Mouse (Mus musculus): ENCODE measurements around the gene Mri1. TPM values are rescaled to one million over a fixed set of nuclear protein-coding genes. Genes with fewer than 3 reads are reported as not detected.
A peak's percentile ranks its signal among the peaks of the same experiment; 100 is the strongest.

Gene Mri1
- total RNA-seq, 2 experiments from 2014 or later, result 13.4 to 15.7 TPM

DNA sequence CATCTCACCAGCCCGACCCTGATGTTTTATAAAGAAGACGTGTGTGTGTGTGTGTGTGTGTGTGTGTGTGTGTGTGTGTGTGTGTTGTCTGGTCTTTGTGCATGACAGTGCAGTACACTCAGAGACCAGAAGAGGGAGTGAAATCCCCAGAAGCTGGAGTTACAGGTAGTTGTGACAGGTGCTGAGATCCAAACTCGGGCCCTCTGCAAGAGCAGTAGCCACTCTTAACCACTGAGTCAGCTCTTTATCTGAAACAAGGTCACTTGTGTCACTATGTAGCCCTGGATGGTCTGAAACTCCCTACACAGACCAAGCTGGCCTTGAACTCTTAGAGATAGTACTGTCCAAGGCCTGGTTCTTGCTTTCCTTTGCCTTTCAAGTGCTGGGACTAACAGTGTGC, 50.5 kb downstream of the Mri1 start:
- intact Hi-C loops (cut with DNase I), result no loop called here

DNA sequence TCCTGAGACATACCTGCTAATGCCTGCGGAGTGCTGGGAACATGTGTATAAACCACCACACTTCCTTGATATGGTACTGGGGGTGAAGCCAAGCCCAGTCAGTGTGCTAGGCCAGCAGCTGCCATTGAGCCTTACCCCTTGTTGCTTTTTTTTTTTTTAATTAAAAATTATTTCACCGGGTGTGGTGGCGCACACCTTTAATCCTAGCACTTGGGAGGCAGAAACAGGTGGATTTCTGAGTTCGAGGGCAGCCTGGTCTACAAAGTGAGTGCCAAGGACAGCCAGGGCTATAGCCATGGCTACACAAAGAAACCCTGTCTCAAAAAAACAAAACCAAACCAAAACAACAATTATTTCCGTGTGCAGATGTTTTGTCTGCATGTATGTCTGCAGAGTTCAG, 52.1 kb downstream of the Mri1 start:
- intact Hi-C loops (cut with DNase I), result no loop called here
- DNase-seq (ENCODE audit: low spot score in 2 of 2), result no peak

More for the DNA sequence above, 50.5 kb downstream of the Mri1 start:
- no peak for DNase-seq (ENCODE audit: low spot score in 2 of 2)

DNA sequence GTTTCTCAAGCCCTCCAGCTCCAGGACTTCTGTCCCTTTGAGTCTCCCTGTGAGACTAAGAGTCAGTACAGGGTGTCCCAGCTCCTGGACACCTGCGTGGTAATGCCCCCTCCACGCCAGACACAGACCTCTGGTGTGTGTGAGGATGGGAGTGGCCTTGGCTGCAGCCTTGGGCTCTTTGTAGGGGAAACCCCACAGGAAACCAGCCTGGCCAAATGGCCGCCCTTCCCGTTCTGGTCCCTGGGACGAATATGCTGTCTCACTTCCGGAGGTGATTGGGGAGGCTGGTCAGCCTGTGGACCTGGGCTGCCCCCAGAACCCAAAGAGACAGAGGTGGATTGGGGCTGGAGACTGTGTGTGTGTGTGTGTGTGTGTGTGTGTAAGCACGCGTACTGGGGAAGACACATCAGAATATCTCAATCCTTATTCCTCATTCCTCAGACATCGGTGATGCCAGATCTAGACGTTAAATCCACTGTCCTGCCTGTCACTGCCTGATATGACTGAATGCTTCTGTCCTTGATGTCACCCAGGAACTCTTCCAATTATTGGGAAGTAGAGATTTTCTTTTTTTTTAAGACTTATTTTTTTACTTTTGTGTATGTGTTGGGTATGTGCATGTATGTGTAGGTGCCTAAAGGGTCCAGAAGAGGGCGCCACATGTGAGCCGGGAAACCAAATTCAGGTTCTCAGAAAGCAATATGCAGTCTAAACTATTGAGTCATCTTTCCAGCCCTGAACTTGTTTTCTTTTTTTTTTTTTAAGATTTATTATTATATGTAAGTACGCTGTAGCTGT, 53.0 kb downstream of the Mri1 start:
- intact Hi-C loops (cut with DNase I), result no loop called here
- peak in 1 of 2 experiments; percentile 50 for DNase-seq (ENCODE audit: low spot score in 2 of 2)

DNA sequence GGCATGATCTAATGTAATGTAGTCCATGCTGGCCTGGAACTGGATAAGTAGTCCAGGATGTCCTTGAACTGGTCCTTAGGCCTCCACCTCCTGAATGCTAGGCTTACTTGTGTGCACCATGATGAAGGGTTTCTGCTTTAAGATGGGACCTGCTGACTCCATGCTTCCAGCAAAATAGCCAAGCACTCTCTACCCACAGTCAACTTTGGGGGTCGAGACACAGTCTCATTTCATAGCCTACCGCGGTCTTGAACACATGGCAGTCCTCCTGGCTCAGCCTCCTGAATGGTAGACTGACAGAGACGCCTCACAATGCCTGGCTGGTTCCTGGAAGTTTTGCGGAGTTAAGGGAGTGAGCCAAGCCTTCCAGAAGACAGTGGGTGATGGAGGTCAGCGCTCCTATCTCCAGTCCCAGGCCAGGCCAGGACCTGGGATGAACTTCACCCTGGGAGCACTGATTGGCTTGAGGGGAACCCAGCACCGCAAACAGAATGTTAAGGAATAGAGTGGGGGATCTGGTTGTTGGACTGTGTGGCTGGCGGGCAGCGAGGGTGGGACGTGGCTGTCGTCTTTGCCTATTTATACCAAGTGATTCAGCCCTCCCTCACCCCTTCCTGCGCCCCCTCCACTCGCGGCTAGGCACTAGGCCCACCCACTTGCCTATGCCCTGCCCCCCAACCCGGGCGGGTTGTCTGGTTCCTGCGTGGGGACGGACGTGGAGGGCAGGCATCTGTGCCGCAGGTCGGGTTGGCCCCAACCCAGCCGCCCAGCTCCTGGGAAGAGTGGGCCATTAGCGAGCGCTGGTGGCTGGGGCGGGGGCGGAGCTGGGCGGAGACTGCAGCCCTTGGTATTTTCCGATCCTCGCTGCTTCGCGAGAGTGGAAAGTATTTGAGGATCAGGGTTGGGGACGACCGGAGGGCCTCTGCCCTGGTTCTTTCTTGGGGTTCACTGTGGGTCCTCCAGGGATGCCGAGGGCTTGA, 53.9 kb downstream of the Mri1 start:
- DNase-seq (ENCODE audit: low spot score in 2 of 2), result peak; percentile 70 to 83
- intact Hi-C loops (cut with DNase I), result no loop called here

DNA sequence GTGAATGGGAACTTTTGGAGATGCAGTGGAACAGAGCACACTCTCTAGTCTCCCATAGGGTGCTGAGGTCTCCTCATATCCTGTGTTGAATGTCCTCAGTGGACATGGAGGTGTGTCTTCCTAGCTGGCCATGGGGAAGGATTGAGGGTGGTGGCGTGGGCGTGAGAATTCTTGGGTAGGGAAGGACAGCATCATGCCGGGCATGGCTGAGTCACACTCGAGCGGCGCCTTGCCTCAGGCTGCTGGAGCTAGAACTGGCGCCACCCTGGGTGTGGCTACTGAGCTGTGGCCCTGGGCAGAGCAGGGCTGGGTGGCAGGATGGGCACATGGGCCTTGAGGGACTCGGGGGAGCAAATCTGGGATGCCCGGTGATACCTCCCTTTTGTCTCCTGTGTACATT, 54.7 kb downstream of the Mri1 start:
- peak in 1 of 2 experiments; percentile 72 for DNase-seq (ENCODE audit: low spot score in 2 of 2)
- intact Hi-C loops (cut with DNase I), result no loop called here

DNA sequence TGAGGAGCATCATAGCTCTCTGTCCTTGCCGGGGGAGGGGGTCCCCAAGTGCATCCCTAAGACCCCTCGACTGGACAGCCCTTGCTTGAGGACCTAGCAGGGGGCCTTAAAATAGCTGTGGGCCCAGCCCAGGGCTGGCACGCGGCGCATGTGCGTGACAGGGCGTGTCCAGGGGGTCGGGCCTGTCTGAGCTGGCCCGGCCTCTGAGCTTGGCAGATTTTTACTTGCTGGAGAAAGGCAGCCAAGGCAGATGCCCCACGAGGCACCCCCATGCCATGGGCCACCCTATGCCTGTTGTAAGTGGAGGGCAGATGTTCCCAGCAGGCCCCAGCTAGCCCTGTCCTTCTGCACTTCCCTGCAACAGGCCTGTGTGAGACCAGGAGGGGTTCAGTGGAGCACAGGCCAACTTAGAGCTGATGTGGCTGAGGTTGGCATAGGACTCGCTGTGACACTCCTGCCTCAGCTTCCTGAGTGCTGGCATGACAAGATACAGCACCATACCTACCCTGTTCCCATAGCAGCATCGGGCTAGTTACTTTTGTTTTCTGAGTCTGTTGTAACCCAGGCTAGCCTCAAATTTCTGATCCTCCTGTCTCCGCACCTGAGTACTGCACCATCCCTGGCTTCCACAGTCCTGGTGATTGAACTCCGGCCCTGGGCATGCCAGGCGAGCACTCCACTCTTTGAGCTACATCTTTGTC, 55.4 kb downstream of the Mri1 start:
- intact Hi-C loops (cut with DNase I), result no loop called here
- DNase-seq (ENCODE audit: low spot score in 2 of 2), result peak in 1 of 2 experiments; percentile 57

DNA sequence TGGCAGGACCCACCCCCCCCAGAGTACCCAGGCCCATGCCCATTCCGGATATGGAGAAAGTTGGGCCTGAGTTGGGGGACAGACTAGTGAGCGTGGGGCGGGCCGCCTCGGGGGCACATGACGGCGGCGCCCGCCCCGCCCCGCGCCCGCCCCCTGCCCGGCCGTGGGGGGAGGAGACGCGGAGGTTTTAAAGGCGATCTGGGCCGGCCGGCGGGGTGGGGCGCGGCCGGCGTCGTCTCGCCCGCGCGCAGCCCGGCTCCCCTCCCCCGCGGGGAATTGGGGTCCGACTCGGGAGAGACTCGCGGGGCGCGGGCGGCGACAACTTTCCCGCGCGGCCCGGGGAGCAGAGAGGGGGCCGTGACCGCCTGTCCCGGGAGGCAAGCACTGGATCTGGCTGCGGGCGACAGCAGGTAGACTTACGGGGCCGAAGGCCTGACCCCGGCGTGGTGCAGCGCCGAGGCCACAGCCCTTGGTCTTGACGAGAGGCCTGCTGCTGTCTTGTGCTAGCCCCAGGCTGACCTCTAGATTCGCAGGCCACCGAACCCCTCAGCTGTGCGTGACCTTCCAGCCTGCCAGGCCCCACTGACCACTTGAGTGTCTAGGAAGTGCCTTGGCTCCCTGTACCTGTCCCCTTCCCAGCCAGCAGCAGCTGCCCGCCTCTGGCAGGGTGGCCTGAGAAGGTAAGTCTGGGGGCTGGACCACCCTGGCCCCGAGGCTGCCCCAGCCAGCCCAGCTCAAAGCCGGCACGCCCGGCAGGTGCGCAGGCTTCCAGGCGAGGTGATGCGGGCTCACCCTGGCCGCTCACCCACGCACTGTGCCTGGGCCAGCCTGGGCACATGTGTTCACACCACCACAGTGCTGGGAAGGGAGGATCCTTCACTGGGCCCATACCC, 56.2 kb downstream of the Mri1 start:
- DNase-seq (ENCODE audit: low spot score in 2 of 2), result peak; percentile 50 to 51
- intact Hi-C loops (cut with DNase I), result no loop called here

DNA sequence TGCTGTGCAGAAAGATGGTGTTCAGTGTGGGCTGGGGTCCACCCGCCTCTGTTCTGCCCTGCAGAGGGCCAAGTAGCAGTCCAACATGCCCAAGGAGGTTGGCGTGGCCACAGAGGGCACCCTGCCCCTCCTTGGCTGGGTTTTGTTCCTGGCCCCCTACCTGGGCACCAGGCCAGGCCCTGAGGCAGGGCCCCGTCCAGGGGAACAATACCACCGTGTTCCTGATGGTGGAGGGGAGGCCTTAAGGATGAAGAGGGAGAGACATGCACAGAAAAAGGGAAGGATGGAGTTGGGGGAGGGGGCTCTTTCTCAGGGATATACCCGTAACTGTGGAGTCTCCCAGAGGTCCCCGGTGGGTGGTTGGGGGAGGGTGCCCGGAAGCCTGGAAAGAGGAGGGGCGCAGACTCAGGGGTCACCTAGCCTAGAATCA, 57.0 kb downstream of the Mri1 start:
- intact Hi-C loops (cut with DNase I), result no loop called here
- no peak for DNase-seq (ENCODE audit: low spot score in 2 of 2)

Small RNAs within 50 kb of the gene (microRNA-seq; reads per million reads assigned to microRNA genes)
- gene Mir23a (8,739 to 9,620 reads per million in 2 experiments), gene Mir24-2 (0 reads per million in 2 experiments), gene Mir27a (132 to 192 reads per million in 2 experiments), gene Mir3074-2 (0 reads per million in 2 experiments)

Other genes with a start within 250 kb of the Mri1 start
- gene 2210011C24Rik, start 245.2 kb downstream of the Mri1 start, total RNA-seq (2021), result 1 to 10 TPM; 1.3 to 2.1 TPM
- 1 to 10 TPM; 1.2 to 1.4 TPM for gene Palm3, start 235.9 kb downstream of the Mri1 start, total RNA-seq (2021)
- gene Il27ra, start 214.7 kb downstream of the Mri1 start, total RNA-seq (2021), result under 1 TPM; 0.16 to 0.62 TPM
- not detected for gene Rln3, start 212.3 kb downstream of the Mri1 start, total RNA-seq (2021)
- gene Gm10643, start 192.2 kb downstream of the Mri1 start, total RNA-seq (2021), result 1 to 10 TPM; 3.4 to 4.2 TPM
- gene Rfx1, start 190.5 kb downstream of the Mri1 start, total RNA-seq (2021), result 10 to 100 TPM; 21.4 to 24.4 TPM
- 10 to 100 TPM; 16.8 to 18.4 TPM for gene Dcaf15, start 152.6 kb downstream of the Mri1 start, total RNA-seq (2021)
- gene Podnl1, start 131.3 kb downstream of the Mri1 start, total RNA-seq (2021), result not detected
- 10 to 100 TPM; 46.6 to 49.4 TPM for gene Cc2d1a, start 109.4 kb downstream of the Mri1 start, total RNA-seq (2021)
- 1 to 10 TPM; 1.4 to 1.6 TPM for gene 4930432K21Rik, start 109.3 kb downstream of the Mri1 start, total RNA-seq (2021)
- 1 to 10 TPM; 2.6 to 3.2 TPM for gene Nanos3, start 72.1 kb downstream of the Mri1 start, total RNA-seq (2021)
- 10 to 100 TPM; 13.0 to 13.9 TPM for gene Zswim4, start 20.3 kb downstream of the Mri1 start, total RNA-seq (2021)
- 100 to 1,000 TPM; 145 to 149 TPM for gene D8Ertd738e, start 7.6 kb downstream of the Mri1 start, total RNA-seq (2021)
- gene Ccdc130, start 13.1 kb upstream of the Mri1 start, total RNA-seq (2021), result 10 to 100 TPM; 24.1 to 25.3 TPM
- 100 to 1,000 TPM; 230 to 263 TPM for gene Cacna1a, start 131.1 kb upstream of the Mri1 start, total RNA-seq (2021)